Mouse (Mus musculus) cerebellum, adult 9-11 months (tissue): ENCODE measurements around the gene Naaladl1.
"Not testable (repeated sequence)": the region's sequence is repeated elsewhere in the genome, so short reads cannot be mapped to it uniquely, and the experiment has no call there.

Source experiments
- DNase-seq: peaks from one replicate; pipeline ENCODE4 v3.0.0; 2022

The Naaladl1 gene

GRCm38 (mm10) chr19:6084478-6085248 is 20.9 kb upstream of the Naaladl1 start, which contains the start of the genes Zfpl1 and Cdca5:
Gene Zfpl1 (minus strand): TSS chr19:6084956.
Gene Cdca5 (plus strand): TSS chr19:6084983.
- peak; percentile 98 for DNase-seq

GRCm38 (mm10) chr19:6085417-6085879 is 20.1 kb upstream of the Naaladl1 start:
- no peak for DNase-seq

GRCm38 (mm10) chr19:6088841-6089240 is 16.7 kb upstream of the Naaladl1 start:
- no peak for DNase-seq

- DNase-seq = no peak
Measured at GRCm38 (mm10) chr19:6094119-6094518, 11.5 kb upstream of the Naaladl1 start, which contains the start of gene AC131692.1. Gene AC131692.1 (plus strand): TSS chr19:6094419.

GRCm38 (mm10) chr19:6097847-6098246 is 7.7 kb upstream of the Naaladl1 start:
- DNase-seq = no peak

- no peak for DNase-seq
Measured at GRCm38 (mm10) chr19:6101186-6101585, 4.4 kb upstream of the Naaladl1 start.

- DNase-seq = no peak
Measured at GRCm38 (mm10) chr19:6102169-6102853, 3.3 kb upstream of the Naaladl1 start.

GRCm38 (mm10) chr19:6104476-6104875 is 1.1 kb upstream of the Naaladl1 start:
- no peak for DNase-seq

- DNase-seq = no peak
Measured at GRCm38 (mm10) chr19:6113116-6113515, 7.5 kb downstream of the Naaladl1 start.

- peak; percentile 54 for DNase-seq
Measured at GRCm38 (mm10) chr19:6116113-6116850, 10.7 kb downstream of the Naaladl1 start.

GRCm38 (mm10) chr19:6117346-6117985 is 11.9 kb downstream of the Naaladl1 start:
- no peak for DNase-seq

- peak; percentile 88 for DNase-seq
Measured at GRCm38 (mm10) chr19:6117986-6118676, 12.5 kb downstream of the Naaladl1 start, which contains the start of gene Sac3d1. Gene Sac3d1 (minus strand): TSS chr19:6118650.

GRCm38 (mm10) chr19:6118677-6119185 is 13.1 kb downstream of the Naaladl1 start:
- peak; percentile 70 for DNase-seq

GRCm38 (mm10) chr19:6121761-6122160 is 16.2 kb downstream of the Naaladl1 start:
- DNase-seq = no peak

GRCm38 (mm10) chr19:6123330-6123729 is 17.7 kb downstream of the Naaladl1 start:
- DNase-seq = no peak

GRCm38 (mm10) chr19:6124898-6125297 is 19.3 kb downstream of the Naaladl1 start:
- DNase-seq = no peak

GRCm38 (mm10) chr19:6126289-6126688 is 20.7 kb downstream of the Naaladl1 start:
- peak; percentile 46 for DNase-seq

GRCm38 (mm10) chr19:6126789-6127580 is 21.4 kb downstream of the Naaladl1 start:
- no peak for DNase-seq

- peak; percentile 98 for DNase-seq
Measured at GRCm38 (mm10) chr19:6127760-6128341, 22.3 kb downstream of the Naaladl1 start, which contains the start of gene Snx15. Gene Snx15 (minus strand): TSS chr19:6128304.

GRCm38 (mm10) chr19:6130414-6131128 is 25.0 kb downstream of the Naaladl1 start:
- not testable (repeated sequence) for DNase-seq
